Mouse (Mus musculus): Measurements from ENCODE around the gene Bcas3. TPM values are rescaled to one million over a fixed set of nuclear protein-coding genes. Genes with fewer than 3 reads are reported as not detected.

The Bcas3 gene
- polyA plus RNA-seq, 1 experiment from 2014 or later: 13.6 TPM

DNA sequence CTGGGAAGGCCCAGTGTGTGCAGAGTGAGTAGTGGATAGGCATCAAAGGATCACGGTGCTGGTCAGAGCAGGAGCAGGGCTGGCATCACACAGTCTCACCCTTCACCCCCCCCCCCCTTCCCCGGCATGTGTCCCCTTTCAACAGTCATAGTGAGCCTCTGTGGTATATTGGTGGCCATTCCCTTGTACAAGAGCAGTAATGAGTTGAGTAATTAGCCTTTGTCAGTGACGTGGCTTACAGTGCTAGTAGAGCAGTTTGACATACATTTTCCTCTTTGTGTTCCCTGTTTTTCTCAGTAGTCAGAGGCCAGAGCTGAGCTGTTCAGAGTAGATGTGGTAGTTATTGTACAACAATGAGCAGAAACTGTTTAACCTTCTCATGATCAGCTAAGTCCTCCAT is 54.7 kb downstream of the Bcas3 start:
- Histone ChIP-seq H3K4me1 (ENCODE audit: insufficient read depth) (no peaks in the 10 kb centered on the region), H3K27me3 (ENCODE audit: insufficient read depth, low read length) (no peaks in the 10 kb centered on the region), H3K9me3 (ENCODE audit: low read length) (no peaks in the 10 kb centered on the region), H3K9ac (replicated peaks) (no peak overlapping the region), H3K36me3 (replicated peaks; ENCODE audit: insufficient read depth, low read length) (no peaks in the 10 kb centered on the region), H3K4me3 (ENCODE audit: low read depth, low read length) (no peak overlapping the region), H3K4me2 (ENCODE audit: low read depth, low read length) (no peak overlapping the region), H3K27ac (ENCODE audit: low read depth) (no peak overlapping the region)
- no peak for TF ChIP-seq CTCF (IDR thresholded peaks at IDR 0.05; ENCODE audit: low read depth)
- no peak for TF ChIP-seq EP300 (IDR thresholded peaks at IDR 0.05; ENCODE audit: low read depth)
- no peak for ATAC-seq
- DNase-seq: no peak
- 83% methylated on average over 3 of the region's 3 CpGs for WGBS (ENCODE audit: insufficient replicate concordance)

DNA sequence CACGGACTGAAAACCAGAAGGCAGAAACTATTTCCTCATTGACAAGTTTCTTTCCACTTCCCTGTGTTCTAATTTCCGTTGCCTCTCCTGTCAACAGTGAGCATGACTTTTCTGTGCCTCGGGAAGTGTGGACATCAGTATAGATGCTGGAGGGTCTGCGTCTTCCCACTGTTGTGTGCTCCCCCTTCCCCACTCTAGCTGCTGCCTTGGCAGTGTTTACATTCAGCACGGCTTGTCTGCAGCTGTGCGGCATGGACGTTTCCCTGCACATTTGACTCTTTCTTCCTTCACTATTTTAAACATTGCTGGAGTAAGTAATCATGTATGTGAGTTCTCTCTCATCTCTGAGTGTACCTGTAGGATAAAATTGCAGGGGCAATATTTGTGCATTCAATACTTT is 59.4 kb downstream of the Bcas3 start:
- H3K36me3 ChIP-seq (replicated peaks; ENCODE audit: insufficient read depth, low read length): no peaks in the 10 kb centered on the region
- H3K4me3 ChIP-seq (ENCODE audit: low read depth, low read length): no peak overlapping the region
- WGBS (ENCODE audit: insufficient replicate concordance): 44% methylated on average over 7 of the region's 7 CpGs
- H3K9me3 ChIP-seq (ENCODE audit: low read length): no peaks in the 10 kb centered on the region
- no peaks in the 10 kb centered on the region for H3K27me3 ChIP-seq (ENCODE audit: insufficient read depth, low read length)
- H3K9ac ChIP-seq (replicated peaks): no peak overlapping the region
- DNase-seq (no peak), ATAC-seq (no peak)
- H3K4me1 ChIP-seq (ENCODE audit: insufficient read depth): no peaks in the 10 kb centered on the region
- H3K27ac ChIP-seq (ENCODE audit: low read depth): no peak overlapping the region
- no peak overlapping the region for H3K4me2 ChIP-seq (ENCODE audit: low read depth, low read length)
- no peak for TF ChIP-seq CTCF (IDR thresholded peaks at IDR 0.05; ENCODE audit: low read depth)
- TF ChIP-seq EP300 (IDR thresholded peaks at IDR 0.05; ENCODE audit: low read depth): no peak

DNA sequence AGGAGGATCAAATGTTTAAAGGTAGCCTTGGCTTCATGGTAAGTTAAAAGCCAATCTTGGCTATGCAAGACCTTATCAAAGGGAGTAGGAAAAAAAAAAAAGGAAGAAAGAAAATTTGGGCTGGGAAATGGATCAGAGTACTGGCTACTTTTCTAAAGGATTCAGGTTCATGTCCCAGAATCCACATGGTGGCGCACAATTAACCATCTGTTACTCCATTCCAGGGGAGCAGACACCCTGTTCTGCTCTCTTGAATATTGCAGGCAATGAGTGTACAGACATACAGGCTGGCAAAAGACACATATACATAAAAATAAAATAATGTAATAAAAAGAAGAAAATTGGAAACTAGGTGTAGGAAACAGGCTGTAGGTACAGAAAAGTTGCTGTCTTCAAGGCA is 61.5 kb downstream of the Bcas3 start:
- no peaks in the 10 kb centered on the region for H3K4me1 ChIP-seq (ENCODE audit: insufficient read depth)
- no peaks in the 10 kb centered on the region for H3K9me3 ChIP-seq (ENCODE audit: low read length)
- H3K27ac ChIP-seq (ENCODE audit: low read depth): no peak overlapping the region
- H3K4me2 ChIP-seq (ENCODE audit: low read depth, low read length): no peak overlapping the region
- H3K36me3 ChIP-seq (replicated peaks; ENCODE audit: insufficient read depth, low read length): no peaks in the 10 kb centered on the region
- H3K9ac ChIP-seq (replicated peaks): no peak overlapping the region
- ATAC-seq (no peak), DNase-seq (no peak)
- WGBS (ENCODE audit: insufficient replicate concordance): 91% methylated on average over 1 of the region's 1 CpGs
- no peak overlapping the region for H3K4me3 ChIP-seq (ENCODE audit: low read depth, low read length)
- TF ChIP-seq EP300 (IDR thresholded peaks at IDR 0.05; ENCODE audit: low read depth) (no peak), CTCF (IDR thresholded peaks at IDR 0.05; ENCODE audit: low read depth) (no peak)
- H3K27me3 ChIP-seq (ENCODE audit: insufficient read depth, low read length): no peaks in the 10 kb centered on the region

DNA sequence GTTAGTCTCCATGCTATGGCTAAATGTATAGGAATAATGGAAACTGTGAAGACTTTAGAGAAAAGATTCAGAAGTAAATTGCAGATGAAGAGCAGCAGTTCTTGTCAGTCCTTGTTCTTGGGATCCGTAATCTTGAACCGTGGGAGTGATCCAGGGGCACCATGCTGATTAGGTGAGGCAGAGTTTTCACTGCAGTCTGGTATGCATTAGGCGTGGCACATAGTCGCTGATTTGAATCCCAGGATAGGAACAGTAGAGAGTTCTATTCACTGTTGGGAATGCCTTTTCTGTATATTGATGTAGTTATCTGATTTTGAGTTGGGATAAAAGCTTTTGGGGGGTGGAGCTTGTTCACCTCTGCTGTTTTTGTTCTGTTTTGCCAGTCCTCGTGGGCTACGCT is 74.4 kb downstream of the Bcas3 start:
- H3K4me3 ChIP-seq (ENCODE audit: low read depth, low read length): no peak overlapping the region
- DNase-seq: no peak
- H3K4me1 ChIP-seq (ENCODE audit: insufficient read depth): no peaks in the 10 kb centered on the region
- no peak for ATAC-seq
- WGBS (ENCODE audit: insufficient replicate concordance): 79% methylated on average over 6 of the region's 6 CpGs
- no peaks in the 10 kb centered on the region for H3K9me3 ChIP-seq (ENCODE audit: low read length)
- H3K36me3 ChIP-seq (replicated peaks; ENCODE audit: insufficient read depth, low read length): no peaks in the 10 kb centered on the region
- no peak overlapping the region for H3K9ac ChIP-seq (replicated peaks)
- TF ChIP-seq EP300 (IDR thresholded peaks at IDR 0.05; ENCODE audit: low read depth) (no peak), CTCF (IDR thresholded peaks at IDR 0.05; ENCODE audit: low read depth) (no peak)
- H3K4me2 ChIP-seq (ENCODE audit: low read depth, low read length): no peak overlapping the region
- H3K27ac ChIP-seq (ENCODE audit: low read depth): no peak overlapping the region
- no peaks in the 10 kb centered on the region for H3K27me3 ChIP-seq (ENCODE audit: insufficient read depth, low read length)

DNA sequence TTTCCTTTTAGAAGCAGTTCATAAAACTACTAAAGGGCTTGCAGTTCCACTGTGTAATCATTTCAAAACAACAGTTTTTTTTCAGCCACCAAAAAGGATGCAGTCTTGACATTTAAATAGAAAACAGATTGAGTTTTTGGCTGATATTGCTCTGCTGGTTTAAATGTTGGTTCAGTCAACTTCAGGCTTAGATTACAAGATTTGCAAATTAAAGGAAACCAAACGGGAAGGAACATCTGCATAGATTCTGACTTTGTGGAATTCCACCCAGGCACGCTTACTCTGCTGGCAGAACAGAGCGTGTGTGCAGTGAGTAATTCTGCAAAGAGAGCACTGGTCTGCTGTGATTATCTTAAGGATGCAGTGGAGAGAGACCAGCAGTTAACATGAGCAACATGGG is 75.3 kb downstream of the Bcas3 start:
- TF ChIP-seq EP300 (IDR thresholded peaks at IDR 0.05; ENCODE audit: low read depth): no peak
- no peak for TF ChIP-seq CTCF (IDR thresholded peaks at IDR 0.05; ENCODE audit: low read depth)
- H3K27ac ChIP-seq (ENCODE audit: low read depth): no peak overlapping the region
- ATAC-seq: no peak

DNA sequence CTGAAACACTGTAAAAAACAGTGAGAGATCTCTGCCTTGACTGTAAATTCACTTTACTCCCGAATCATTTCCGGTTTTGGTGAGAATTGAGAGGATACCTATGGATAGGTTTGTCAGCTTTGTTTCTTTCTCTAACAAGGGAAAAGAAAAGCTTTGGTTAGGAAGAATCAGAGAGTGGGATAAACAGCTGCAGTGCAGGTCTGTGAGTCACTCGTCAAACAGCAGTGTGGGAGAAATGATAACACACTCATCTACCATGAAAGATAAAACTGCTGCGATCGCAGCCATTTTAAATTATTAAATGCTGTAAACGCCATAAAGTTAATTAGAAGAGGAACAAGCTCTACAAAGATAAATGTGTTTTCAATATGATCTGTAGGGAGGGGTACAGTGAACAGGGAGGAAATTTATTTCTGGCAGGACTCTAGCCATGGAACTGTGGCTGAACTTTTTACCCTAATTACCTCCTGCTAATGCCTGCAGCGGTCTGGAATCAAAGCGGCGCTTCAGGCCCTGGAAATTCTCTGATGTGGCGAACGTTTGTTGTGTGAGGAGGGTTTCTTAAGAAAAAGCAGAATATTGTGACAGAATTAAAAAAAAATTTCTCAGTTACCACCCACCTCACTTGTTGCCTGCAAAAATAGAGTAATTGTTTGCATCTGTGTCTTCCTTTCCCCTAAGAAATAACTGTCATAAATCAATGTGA is 77.9 kb downstream of the Bcas3 start:
- H3K4me2 ChIP-seq (ENCODE audit: low read depth, low read length): no peak overlapping the region
- TF ChIP-seq EP300 (IDR thresholded peaks at IDR 0.05; ENCODE audit: low read depth) (no peak), CTCF (IDR thresholded peaks at IDR 0.05; ENCODE audit: low read depth) (no peak)
- H3K27ac ChIP-seq (ENCODE audit: low read depth): no peak overlapping the region
- H3K4me1 ChIP-seq (ENCODE audit: insufficient read depth): no peaks in the 10 kb centered on the region
- no peaks in the 10 kb centered on the region for H3K27me3 ChIP-seq (ENCODE audit: insufficient read depth, low read length)
- no peak overlapping the region for H3K9ac ChIP-seq (replicated peaks)
- H3K36me3 ChIP-seq (replicated peaks; ENCODE audit: insufficient read depth, low read length): no peaks in the 10 kb centered on the region
- no peak overlapping the region for H3K4me3 ChIP-seq (ENCODE audit: low read depth, low read length)
- ATAC-seq (no peak), DNase-seq (no peak)
- WGBS (ENCODE audit: insufficient replicate concordance): 75% methylated on average over 11 of the region's 11 CpGs
- H3K9me3 ChIP-seq (ENCODE audit: low read length): no peaks in the 10 kb centered on the region

More for the DNA sequence above, 75.3 kb downstream of the Bcas3 start:
- Histone ChIP-seq H3K4me1 (ENCODE audit: insufficient read depth) (no peaks in the 10 kb centered on the region), H3K9me3 (ENCODE audit: low read length) (no peaks in the 10 kb centered on the region), H3K27me3 (ENCODE audit: insufficient read depth, low read length) (no peaks in the 10 kb centered on the region), H3K4me2 (ENCODE audit: low read depth, low read length) (no peak overlapping the region), H3K36me3 (replicated peaks; ENCODE audit: insufficient read depth, low read length) (no peaks in the 10 kb centered on the region), H3K9ac (replicated peaks) (no peak overlapping the region), H3K4me3 (ENCODE audit: low read depth, low read length) (no peak overlapping the region)
- WGBS (ENCODE audit: insufficient replicate concordance): 68% methylated on average over 3 of the region's 3 CpGs
- no peak for DNase-seq
